Mouse (Mus musculus) mesoderm, embryonic 11.5 days (tissue): ENCODE measurements at regions not wholly inside any gene's neighbourhood (a gene's known extent, or its start where the extent isn't known, plus 50 kb on each side); places are given as distances from the start of the nearest gene placed in this dataset.

ENCODE experiments used
- DNase-seq: peaks from one replicate; pipeline ENCODE4 v3.0.0-alpha.2; 2012; ENCODE audit warnings: low read depth, low spot score

DNA sequence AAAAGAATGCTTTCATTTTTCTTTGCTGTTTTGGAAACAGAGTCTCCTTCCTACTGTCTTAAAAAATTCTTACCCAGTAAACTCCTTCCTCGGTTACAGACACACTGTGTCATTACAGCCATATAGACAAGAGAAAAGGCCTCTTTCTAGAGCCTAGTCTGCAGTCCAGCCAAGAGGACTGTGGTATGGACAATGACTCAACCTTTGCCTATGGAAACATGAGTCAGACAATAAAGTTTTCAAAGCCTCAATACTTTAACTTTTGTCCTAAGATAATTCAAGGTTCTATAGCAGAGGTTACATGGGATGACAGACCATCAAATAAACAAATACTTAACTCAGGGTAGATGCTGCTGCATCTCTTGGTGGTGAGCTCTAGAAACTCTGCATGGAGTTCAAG, 339.4 kb upstream of the Sox9 start:
- DNase-seq, result no peak

- DNase-seq, result no peak
These were observed 338.1 kb upstream of the Sox9 start for GRCm38 (mm10) chr11:112443890-112444289.

- peak; percentile 37 for DNase-seq
These were observed 332.4 kb upstream of the Sox9 start for GRCm38 (mm10) chr11:112449632-112450031.

GRCm38 (mm10) chr11:112450227-112450626, 331.8 kb upstream of the Sox9 start:
- DNase-seq, result peak; percentile 63

DNA sequence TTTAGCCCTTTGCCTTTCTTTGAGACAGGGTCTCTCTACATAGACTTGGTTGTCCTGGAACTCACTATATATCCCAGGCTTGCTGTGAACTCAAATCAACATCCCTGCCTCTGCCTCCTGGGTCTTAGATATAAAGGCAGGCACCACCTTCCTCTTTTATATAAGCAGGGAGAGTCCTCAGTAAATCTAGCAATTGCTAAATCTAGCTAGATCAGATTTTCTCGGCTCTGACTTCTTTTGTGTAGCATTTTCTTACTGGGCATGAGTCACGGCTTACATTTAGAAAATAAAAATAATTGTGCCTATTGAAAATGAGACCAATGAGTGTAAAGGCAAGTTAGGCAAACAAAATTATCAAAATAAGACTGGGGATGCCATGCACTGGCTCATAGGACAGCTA, 323.9 kb upstream of the Sox9 start:
- no peak for DNase-seq

DNA sequence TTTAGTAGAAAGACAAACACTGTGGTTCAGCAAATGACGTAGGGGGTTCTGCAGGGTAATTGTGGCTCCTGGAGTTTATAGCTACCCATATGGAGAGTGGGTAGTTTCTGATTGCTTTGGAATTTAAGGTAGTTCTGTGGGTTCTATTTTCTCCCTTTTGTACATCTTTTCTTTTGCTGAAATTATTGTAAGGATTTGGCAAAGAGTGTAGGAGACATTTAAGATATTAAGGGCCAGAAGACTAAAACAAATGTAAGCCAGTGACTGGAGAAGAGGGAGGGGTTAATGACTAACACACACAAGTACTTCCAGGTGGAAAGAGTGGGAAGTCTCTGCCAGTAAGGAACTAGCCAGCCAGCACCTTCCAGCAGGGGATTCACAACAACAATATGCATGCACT, 318.9 kb upstream of the Sox9 start:
- no peak for DNase-seq

GRCm38 (mm10) chr11:112464386-112464785, 317.6 kb upstream of the Sox9 start:
- no peak for DNase-seq

GRCm38 (mm10) chr11:112470336-112470735, 311.7 kb upstream of the Sox9 start:
- no peak for DNase-seq

- DNase-seq, result no peak
These were observed 308.8 kb upstream of the Sox9 start for GRCm38 (mm10) chr11:112473237-112473636.

GRCm38 (mm10) chr11:112473681-112474080, 308.3 kb upstream of the Sox9 start:
- no peak for DNase-seq

GRCm38 (mm10) chr11:112480360-112480759, 301.7 kb upstream of the Sox9 start:
- peak; percentile 18 for DNase-seq

DNA sequence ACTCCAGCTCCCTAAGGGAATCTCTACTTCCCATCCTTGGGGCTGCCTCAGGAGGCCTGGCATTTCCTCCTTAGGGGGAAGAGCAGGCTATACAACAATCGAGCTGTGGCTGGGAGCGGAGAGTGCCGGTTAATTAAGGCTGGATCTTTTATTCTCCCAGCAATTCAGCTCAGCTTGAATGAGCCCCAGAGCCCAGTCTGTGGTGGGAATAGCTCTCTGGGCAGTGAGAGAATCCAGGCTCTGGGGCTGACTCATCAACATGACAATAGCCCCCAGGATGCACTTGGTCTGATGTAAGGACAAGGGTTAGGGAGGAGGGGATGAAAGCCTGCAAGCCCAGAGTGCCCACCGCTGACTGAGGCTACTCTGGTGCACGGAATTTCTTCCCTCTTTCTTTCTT, 280.2 kb upstream of the Sox9 start:
- peak; percentile 77 for DNase-seq

DNA sequence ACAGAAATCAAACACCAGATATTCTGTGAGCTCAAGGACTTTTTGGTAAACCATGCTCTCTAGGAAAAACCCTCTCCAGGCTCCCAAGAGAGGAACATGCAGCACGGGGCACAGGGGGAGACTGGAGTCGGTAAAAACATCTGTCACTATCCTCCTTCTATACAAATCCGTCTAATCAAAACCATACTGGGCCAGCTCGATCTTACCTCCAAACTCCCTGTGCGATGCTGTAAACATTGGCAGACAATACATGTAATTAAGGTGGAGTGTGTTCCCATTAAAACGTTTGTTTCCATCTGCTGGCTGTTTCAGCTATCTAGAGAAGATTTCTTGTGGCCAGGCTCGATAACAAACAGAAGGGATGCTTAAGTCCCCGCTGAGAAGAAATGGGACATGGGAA, 262.9 kb upstream of the Sox9 start:
- no peak for DNase-seq

DNA sequence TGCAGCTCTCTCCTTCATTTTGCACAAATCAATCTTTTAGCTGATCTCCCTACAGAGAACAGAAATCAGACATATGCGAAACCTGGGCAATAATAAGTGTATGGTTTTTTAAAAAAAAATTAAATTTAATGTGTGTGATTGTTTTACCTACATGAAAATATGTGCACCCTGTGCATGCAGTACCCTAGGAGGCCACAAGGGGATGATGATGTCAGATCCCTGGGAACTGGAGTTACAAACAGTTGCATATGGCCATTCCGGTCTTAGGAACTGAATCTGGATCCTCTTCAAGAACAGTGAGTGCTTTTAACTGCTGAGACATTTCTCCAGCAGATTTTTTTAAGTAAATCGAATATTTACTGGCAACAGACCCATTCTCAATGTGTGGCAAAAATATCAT, 257.0 kb upstream of the Sox9 start:
- DNase-seq, result no peak

- DNase-seq, result no peak
These were observed 239.5 kb upstream of the Sox9 start for GRCm38 (mm10) chr11:112542573-112542972.

DNA sequence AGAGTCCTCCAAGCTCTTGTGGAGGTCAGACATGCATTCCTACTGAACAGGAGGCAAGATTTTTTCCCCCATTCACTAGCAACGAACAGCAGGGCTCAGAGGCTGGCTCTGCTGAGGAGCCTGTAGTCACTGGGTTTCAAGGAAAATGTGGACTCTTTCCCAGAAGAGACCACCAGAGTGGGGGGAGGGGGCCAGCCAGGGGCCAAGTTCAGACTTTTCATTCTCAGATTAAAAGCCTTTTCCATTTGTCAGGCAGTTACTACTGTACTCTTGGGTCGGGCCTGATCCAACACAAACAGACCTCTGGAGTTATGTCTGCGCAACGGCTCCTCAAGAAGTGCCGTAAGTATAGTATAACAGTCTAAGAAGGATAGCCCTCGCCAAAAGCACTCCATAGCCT, 238.6 kb upstream of the Sox9 start:
- DNase-seq, result no peak

DNA sequence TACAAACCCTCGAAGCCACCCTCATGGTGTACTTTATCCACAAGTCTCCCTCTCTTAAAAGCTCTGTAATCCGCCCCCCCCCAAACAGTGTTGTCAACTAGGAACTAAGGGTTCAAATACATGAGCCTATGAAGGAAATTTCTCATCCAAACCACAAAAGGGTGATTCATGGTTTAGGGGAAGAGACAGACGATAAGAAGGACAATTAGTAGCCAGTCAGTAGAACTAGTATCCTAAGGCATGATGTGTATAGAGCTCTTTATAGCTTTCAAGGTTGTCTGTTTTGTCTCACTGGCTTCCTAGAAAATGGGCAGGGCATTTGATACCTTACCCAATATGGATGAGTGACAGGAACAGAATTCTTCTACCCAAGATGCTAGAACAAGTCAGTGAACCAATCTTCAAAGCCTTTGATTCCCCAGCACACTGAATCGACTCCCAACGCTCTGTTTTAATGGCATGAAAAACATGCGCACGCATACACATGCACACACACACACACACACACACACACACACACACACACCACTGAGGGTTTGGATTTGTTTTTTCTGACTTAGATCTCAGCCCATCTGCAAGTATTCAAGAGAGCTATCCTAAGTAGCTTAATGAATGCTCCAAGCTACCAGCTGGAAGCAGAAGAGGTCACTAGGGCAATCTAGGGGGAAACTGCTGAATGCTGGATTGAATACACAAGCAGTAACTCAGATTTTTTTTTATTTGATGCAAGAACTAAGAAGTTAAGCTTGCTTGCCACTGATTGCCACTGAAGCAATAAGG, 236.6 kb upstream of the Sox9 start:
- peak; percentile 28 for DNase-seq

DNA sequence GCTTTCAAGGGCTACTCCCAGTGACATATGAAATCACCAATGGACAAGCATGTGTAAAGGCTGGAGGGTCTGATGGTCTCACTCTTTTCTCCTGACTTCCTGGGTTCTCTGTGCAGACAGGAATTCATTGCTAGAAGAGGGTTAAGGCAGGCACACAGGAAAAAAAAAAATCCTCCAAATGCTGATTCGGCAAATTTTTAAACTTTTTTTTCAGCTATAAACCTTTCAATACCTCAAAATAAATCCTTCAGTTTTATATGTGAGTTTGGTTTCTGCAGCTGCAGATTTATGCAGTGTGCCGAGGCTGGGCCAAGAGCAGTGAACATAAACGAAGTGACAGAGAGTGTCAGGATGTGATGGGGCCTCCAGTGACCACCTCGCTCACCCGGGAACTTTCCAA, 235.9 kb upstream of the Sox9 start:
- DNase-seq, result no peak

- DNase-seq, result no peak
These were observed 229.2 kb upstream of the Sox9 start for GRCm38 (mm10) chr11:112552838-112553237.

DNA sequence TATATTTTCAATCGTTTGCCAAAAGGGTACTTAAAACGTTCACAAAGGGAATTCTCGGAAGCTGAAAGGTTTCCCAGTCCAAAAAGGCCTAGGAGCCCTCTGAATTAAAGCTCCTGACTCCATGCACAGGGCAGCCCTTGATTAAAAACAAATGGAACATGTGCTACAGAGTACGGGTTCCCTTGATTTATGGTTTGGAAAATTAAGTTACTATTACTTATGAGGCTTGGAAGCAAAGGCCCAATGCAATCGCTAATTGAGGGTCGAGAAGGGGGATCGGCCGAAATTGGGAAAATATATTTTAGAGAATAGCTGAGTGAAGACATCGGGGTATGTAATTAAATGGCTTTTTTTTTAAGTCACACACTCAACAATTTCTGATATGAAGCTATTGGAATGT, 219.0 kb upstream of the Sox9 start:
- DNase-seq, result no peak

GRCm38 (mm10) chr11:112564706-112565215, 217.3 kb upstream of the Sox9 start:
- DNase-seq, result no peak

DNA sequence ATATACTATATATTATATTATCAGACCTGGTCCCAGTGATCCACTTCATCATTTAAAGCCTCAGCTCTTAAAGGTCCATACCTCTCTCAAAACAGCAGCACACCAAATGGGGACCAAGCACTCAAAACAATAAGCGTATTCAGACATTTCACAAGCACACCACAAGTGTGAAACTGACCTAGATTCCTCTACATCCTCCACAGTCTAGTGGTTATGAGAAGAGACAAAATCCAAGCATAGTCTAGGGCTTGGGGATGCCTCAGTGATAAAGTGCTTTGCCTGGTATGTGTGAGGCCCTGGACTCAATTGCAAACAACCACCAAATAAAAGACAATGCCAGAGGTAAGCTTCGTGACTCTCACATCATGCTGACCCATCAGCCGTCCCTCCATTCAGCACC, 216.0 kb upstream of the Sox9 start:
- DNase-seq, result no peak

GRCm38 (mm10) chr11:112587386-112587785, 194.6 kb upstream of the Sox9 start:
- no peak for DNase-seq

GRCm38 (mm10) chr11:112588088-112588487, 193.9 kb upstream of the Sox9 start:
- DNase-seq, result no peak
